Mouse (Mus musculus): Measurements from ENCODE around the gene Ccdc43.
A peak's percentile ranks its signal among the peaks of the same experiment; 100 is the strongest.

- TF ChIP-seq POLR2AphosphoS2 (IDR thresholded peaks at IDR 0.05; ENCODE audit: low read length): peak; percentile 94
- peak; percentile 66 for TF ChIP-seq TBP (IDR thresholded peaks at IDR 0.05; ENCODE audit: low read depth, low read length)
- peak; percentile 92 for TF ChIP-seq MAX (IDR thresholded peaks at IDR 0.05; ENCODE audit: low read length)
- TF ChIP-seq POLR2A (IDR thresholded peaks at IDR 0.05; ENCODE audit: control insufficient read depth in 1 of 2, insufficient read depth in 1 of 2, low read depth in 1 of 2, low read length in 2 of 2, poor library complexity in 1 of 2): peak; percentile 94 to 96; a peak in 3 of 4 replicates
- TF ChIP-seq EP300 (IDR thresholded peaks at IDR 0.05; ENCODE audit: low read depth in 1 of 2, low read length in 2 of 2): peak in 1 of 2 experiments; percentile 41; a peak in 1 of 4 replicates
Measured at GRCm38 (mm10) chr11:102697338-102698017, at the start of gene Ccdc43.
